Mouse (Mus musculus): ENCODE measurements around the gene Unc5cl. TPM values are rescaled to one million over a fixed set of nuclear protein-coding genes. Genes with fewer than 3 reads are reported as not detected.
A peak's percentile ranks its signal among the peaks of the same experiment; 100 is the strongest.

The Unc5cl gene
- polyA plus RNA-seq, 1 experiment from 2014 or later: 0.15 TPM

- ATAC-seq: no peak
- H3K4me1 ChIP-seq: no peaks in the 10 kb centered on the region; the same call in 1 of the 2 replicates
- H3K36me3 ChIP-seq (ENCODE audit: poor library complexity, severe bottlenecking): no peaks in the 10 kb centered on the region
- H3K4me2 ChIP-seq: no peak overlapping the region
- H3K9me3 ChIP-seq (replicated peaks): no peaks in the 10 kb centered on the region; the same call in 1 of the 2 replicates
- no peak overlapping the region for H3K4me3 ChIP-seq
- H3K27me3 ChIP-seq: no peaks in the 10 kb centered on the region
- no peak overlapping the region for H3K27ac ChIP-seq
- 92% methylated on average over 3 of the region's 3 CpGs for WGBS
- no peak overlapping the region for H3K9ac ChIP-seq
Observed at GRCm38 (mm10) chr17:48552532-48552915, 97.8 kb downstream of the Unc5cl start.

- Histone ChIP-seq H3K36me3 (ENCODE audit: poor library complexity, severe bottlenecking) (no peaks in the 10 kb centered on the region), H3K4me3 (no peak overlapping the region), H3K9me3 (replicated peaks) (no peaks in the 10 kb centered on the region), H3K4me1 (no peaks in the 10 kb centered on the region; the same call in 1 of the 2 replicates), H3K27me3 (no peaks in the 10 kb centered on the region), H3K9ac (no peak overlapping the region), H3K4me2 (no peak overlapping the region), H3K27ac (no peak overlapping the region)
- no peak for ATAC-seq
- 50% methylated on average over 9 of the region's 9 CpGs for WGBS
Observed at GRCm38 (mm10) chr17:48556223-48556962, 101.7 kb downstream of the Unc5cl start.

GRCm38 (mm10) chr17:48557823-48558715, 103.4 kb downstream of the Unc5cl start:
- 93% methylated on average over 7 of the region's 7 CpGs for WGBS
- H3K9me3 ChIP-seq (replicated peaks): no peaks in the 10 kb centered on the region
- H3K4me3 ChIP-seq: no peak overlapping the region
- H3K27ac ChIP-seq: no peak overlapping the region
- no peak overlapping the region for H3K4me2 ChIP-seq
- no peak for ATAC-seq
- no peaks in the 10 kb centered on the region for H3K36me3 ChIP-seq (ENCODE audit: poor library complexity, severe bottlenecking)
- H3K4me1 ChIP-seq: no peaks in the 10 kb centered on the region; the same call in 1 of the 2 replicates
- H3K27me3 ChIP-seq: no peaks in the 10 kb centered on the region
- H3K9ac ChIP-seq: no peak overlapping the region

GRCm38 (mm10) chr17:48564931-48565330, 110.2 kb downstream of the Unc5cl start:
- H3K27me3 ChIP-seq: no peaks in the 10 kb centered on the region
- H3K36me3 ChIP-seq (ENCODE audit: poor library complexity, severe bottlenecking): no peaks in the 10 kb centered on the region
- H3K27ac ChIP-seq: no peak overlapping the region
- no peak overlapping the region for H3K9ac ChIP-seq
- H3K4me3 ChIP-seq: no peak overlapping the region
- no peaks in the 10 kb centered on the region for H3K9me3 ChIP-seq (replicated peaks)
- no peak overlapping the region for H3K4me2 ChIP-seq
- ATAC-seq: no peak
- WGBS: 92% methylated on average over 8 of the region's 8 CpGs
- no peaks in the 10 kb centered on the region for H3K4me1 ChIP-seq

GRCm38 (mm10) chr17:48569656-48570055, 115.0 kb downstream of the Unc5cl start:
- Histone ChIP-seq H3K27me3 (no peaks in the 10 kb centered on the region), H3K9me3 (replicated peaks) (no peaks in the 10 kb centered on the region), H3K36me3 (ENCODE audit: poor library complexity, severe bottlenecking) (no peaks in the 10 kb centered on the region), H3K27ac (no peak overlapping the region), H3K4me2 (no peak overlapping the region), H3K4me1 (no peaks in the 10 kb centered on the region), H3K9ac (no peak overlapping the region), H3K4me3 (no peak overlapping the region)
- 92% methylated on average over 4 of the region's 4 CpGs for WGBS
- no peak for ATAC-seq

GRCm38 (mm10) chr17:48581153-48581552, 126.5 kb downstream of the Unc5cl start:
- Histone ChIP-seq H3K4me2 (no peak overlapping the region), H3K4me3 (no peak overlapping the region), H3K9ac (no peak overlapping the region), H3K27me3 (no peaks in the 10 kb centered on the region), H3K4me1 (0 out of 2 replicates have a peak, but pooled peaks cover 6% of the 10 kb centered on the region), H3K36me3 (ENCODE audit: poor library complexity, severe bottlenecking) (no peaks in the 10 kb centered on the region), H3K9me3 (replicated peaks) (no peaks in the 10 kb centered on the region), H3K27ac (no peak overlapping the region)
- WGBS: 87% methylated on average over 5 of the region's 5 CpGs
- ATAC-seq: no peak

GRCm38 (mm10) chr17:48582486-48582990, 127.8 kb downstream of the Unc5cl start:
- H3K36me3 ChIP-seq (ENCODE audit: poor library complexity, severe bottlenecking): no peaks in the 10 kb centered on the region
- 46% methylated on average over 14 of the region's 14 CpGs for WGBS
- peak overlapping the region; percentile 14; the same call in 1 of the 2 replicates for H3K4me3 ChIP-seq
- H3K27ac ChIP-seq: no peak overlapping the region
- ATAC-seq: no peak
- no peaks in the 10 kb centered on the region for H3K9me3 ChIP-seq (replicated peaks)
- peak overlapping the region; percentile 45 for H3K4me2 ChIP-seq
- no peaks in the 10 kb centered on the region for H3K27me3 ChIP-seq
- no peak overlapping the region for H3K9ac ChIP-seq
- H3K4me1 ChIP-seq: 0 out of 2 replicates have a peak, but pooled peaks cover 6% of the 10 kb centered on the region

GRCm38 (mm10) chr17:48583401-48583800, 128.7 kb downstream of the Unc5cl start:
- no peaks in the 10 kb centered on the region for H3K27me3 ChIP-seq
- no peak for ATAC-seq
- no peak overlapping the region for H3K27ac ChIP-seq
- no peaks in the 10 kb centered on the region for H3K9me3 ChIP-seq (replicated peaks)
- no peaks in the 10 kb centered on the region for H3K36me3 ChIP-seq (ENCODE audit: poor library complexity, severe bottlenecking)
- 88% methylated on average over 11 of the region's 11 CpGs for WGBS
- H3K4me3 ChIP-seq: no peak overlapping the region
- H3K4me1 ChIP-seq: 0 out of 2 replicates have a peak, but pooled peaks cover 6% of the 10 kb centered on the region
- H3K4me2 ChIP-seq: no peak overlapping the region
- H3K9ac ChIP-seq: no peak overlapping the region

GRCm38 (mm10) chr17:48585902-48586359, 131.2 kb downstream of the Unc5cl start:
- Histone ChIP-seq H3K36me3 (ENCODE audit: poor library complexity, severe bottlenecking) (no peaks in the 10 kb centered on the region), H3K4me3 (peak overlapping the region; percentile 21), H3K4me2 (peak overlapping the region; percentile 46), H3K27me3 (no peaks in the 10 kb centered on the region), H3K9me3 (replicated peaks) (no peaks in the 10 kb centered on the region), H3K27ac (peak overlapping the region; percentile 31; the same call in 1 of the 2 replicates), H3K4me1 (0 out of 2 replicates have a peak, but pooled peaks cover 6% of the 10 kb centered on the region), H3K9ac (peak overlapping the region; percentile 21; the same call in 1 of the 2 replicates)
- peak; percentile 86 for ATAC-seq
- 13% methylated on average over 14 of the region's 14 CpGs for WGBS

GRCm38 (mm10) chr17:48588674-48589073, 134.0 kb downstream of the Unc5cl start:
- WGBS: 47% methylated on average over 3 of the region's 3 CpGs
- H3K9ac ChIP-seq: no peak overlapping the region
- H3K9me3 ChIP-seq (replicated peaks): no peaks in the 10 kb centered on the region
- ATAC-seq: no peak
- H3K4me1 ChIP-seq: no peaks in the 10 kb centered on the region
- H3K4me3 ChIP-seq: no peak overlapping the region
- H3K4me2 ChIP-seq: no peak overlapping the region
- H3K27ac ChIP-seq: no peak overlapping the region
- H3K36me3 ChIP-seq (ENCODE audit: poor library complexity, severe bottlenecking): no peaks in the 10 kb centered on the region
- no peaks in the 10 kb centered on the region for H3K27me3 ChIP-seq

Data from forebrain, embryonic 13.5 days (tissue).